ENCODE assay signal across 10 mouse cellular contexts in the genomic region with DNA sequence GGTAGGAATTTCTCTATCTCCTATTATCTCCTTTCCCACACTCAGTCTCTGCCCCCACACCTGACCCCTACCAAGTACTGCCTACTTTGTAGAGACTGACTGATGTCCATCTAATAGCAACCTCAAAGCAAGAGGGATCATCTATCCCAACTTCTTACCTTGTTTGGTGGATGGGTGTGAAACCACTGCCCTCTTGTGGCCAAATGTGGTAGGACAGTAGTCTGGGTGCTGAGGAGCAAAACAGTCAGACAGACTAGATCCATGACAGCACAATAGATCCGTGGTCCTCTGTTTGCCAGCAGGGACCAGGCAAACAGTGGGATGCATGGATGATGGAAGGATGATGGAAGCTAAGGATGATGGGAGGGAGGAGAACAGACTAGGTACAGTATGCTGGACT. TPM values are rescaled to one million over a fixed set of nuclear protein-coding genes. Genes with fewer than 3 reads are reported as not detected.
DNase-seq lines count a peak whose midpoint lies in the region; ATAC-seq and TF ChIP-seq lines count a peak whose summit lies in the region.
"Had no signal": no experiment of that assay in that cellular context is flagged by ENCODE, and none has a peak within 500 bp of the region (broad histone marks: within the 10 kb centered on the region; RNA-seq: fewer than 3 reads in every experiment).

No protein-coding gene starts in this region.

- WGBS in intestine, embryonic 14.5 days: 9% methylated on average over 1 of the region's 1 CpGs
- WGBS in intestine, embryonic 16.5 days: 6% methylated on average over 1 of the region's 1 CpGs
- WGBS in limb, embryonic 11.5 days: 8% methylated on average over 1 of the region's 1 CpGs

- ATAC-seq in intestine, embryonic 14.5 days (replicated peaks; ENCODE audit: low FRiP score, low TSS enrichment, low read depth): no peak
- no peak for ATAC-seq in intestine, embryonic 16.5 days
- ATAC-seq in granulocyte monocyte progenitor cell, adult 5-6 weeks (replicated peaks; ENCODE audit: poor library complexity, severe bottlenecking): 0 out of 2 replicates have a peak, but pooled peaks have one; percentile 19
- no peak for ATAC-seq in limb, embryonic 11.5 days (ENCODE audit: insufficient number of reproducible peaks, low FRiP score, low TSS enrichment, low read depth)

- H3K36me3 ChIP-seq in intestine, embryonic 14.5 days (ENCODE audit: control insufficient read depth, insufficient read depth, low read length): no peaks in the 10 kb centered on the region
- H3K36me3 ChIP-seq in intestine, embryonic 16.5 days (ENCODE audit: control insufficient read depth, insufficient read depth, low read length): no peaks in the 10 kb centered on the region
- H3K36me3 ChIP-seq in limb, embryonic 11.5 days (ENCODE audit: control insufficient read depth, insufficient read depth, low read length): no peaks in the 10 kb centered on the region
- no peaks in the 10 kb centered on the region for H3K36me3 ChIP-seq in testis, adult 2 months (ENCODE audit: control insufficient read depth, insufficient read depth, low read length)
- H3K36me3 ChIP-seq: embryonic facial prominence, embryonic 15.5 days; lung, embryonic 15.5 days had no signal

- H3K27me3 ChIP-seq in intestine, embryonic 14.5 days (replicated peaks; ENCODE audit: control insufficient read depth, insufficient read depth, low read length): no peaks in the 10 kb centered on the region
- no peaks in the 10 kb centered on the region for H3K27me3 ChIP-seq in intestine, embryonic 16.5 days (replicated peaks; ENCODE audit: control insufficient read depth, insufficient read depth, low read length)
- H3K27me3 ChIP-seq in limb, embryonic 11.5 days (ENCODE audit: control insufficient read depth, insufficient read depth, low read length): no peaks in the 10 kb centered on the region
- H3K27me3 ChIP-seq in testis, adult 2 months (ENCODE audit: control insufficient read depth, insufficient read depth, low read length): no peaks in the 10 kb centered on the region
- H3K27me3 ChIP-seq: embryonic facial prominence, embryonic 15.5 days; lung, embryonic 15.5 days had no signal

- TF ChIP-seq CTCF in testis, adult 2 months (IDR thresholded peaks at IDR 0.05; ENCODE audit: control insufficient read depth, insufficient read depth, insufficient replicate concordance, low read depth, low read length): peak; percentile 73; the same call in 1 of the 2 replicates

- no peak overlapping the region for H3K4me3 ChIP-seq in intestine, embryonic 14.5 days (ENCODE audit: low read depth, low read length)
- no peak overlapping the region for H3K4me3 ChIP-seq in intestine, embryonic 16.5 days (ENCODE audit: low read length)
- H3K4me3 ChIP-seq in limb, embryonic 11.5 days (ENCODE audit: low read depth, low read length): no peak overlapping the region
- no peak overlapping the region for H3K4me3 ChIP-seq in testis, adult 2 months (ENCODE audit: control insufficient read depth, low read depth, low read length)
- H3K4me3 ChIP-seq: embryonic facial prominence, embryonic 15.5 days; lung, embryonic 15.5 days had no signal

- DNase-seq in intestine, embryonic 14.5 days (ENCODE audit: low spot score): peak; percentile 97
- peak; percentile 79 for DNase-seq in MN1 (ENCODE audit: low spot score)
- peak; percentile 78 to 83 for DNase-seq in cerebellum, postnatal 25 days
- DNase-seq in limb, embryonic 11.5 days (ENCODE audit: low spot score): peak; percentile 93
- DNase-seq in naive thymus-derived CD4-positive, alpha-beta T cell, adult 2 months (ENCODE audit: low read depth): peak; percentile 92

- no peak overlapping the region for H3K27ac ChIP-seq in intestine, embryonic 14.5 days (ENCODE audit: low read depth)
- H3K27ac ChIP-seq in intestine, embryonic 16.5 days (ENCODE audit: low read length): no peak overlapping the region
- H3K27ac ChIP-seq in limb, embryonic 11.5 days (replicated peaks; ENCODE audit: low read depth, low read length): no peak overlapping the region
- no peak overlapping the region for H3K27ac ChIP-seq in testis, adult 2 months (ENCODE audit: control insufficient read depth, insufficient read depth, low read depth, low read length)
- H3K27ac ChIP-seq: embryonic facial prominence, embryonic 15.5 days; lung, embryonic 15.5 days had no signal

- no peaks in the 10 kb centered on the region for H3K4me1 ChIP-seq in intestine, embryonic 14.5 days (replicated peaks; ENCODE audit: control insufficient read depth, insufficient read depth, low read length)
- 0 out of 2 replicates have a peak, but pooled peaks cover 2% of the 10 kb centered on the region for H3K4me1 ChIP-seq in intestine, embryonic 16.5 days (ENCODE audit: control insufficient read depth, insufficient read depth, low read length)
- H3K4me1 ChIP-seq in limb, embryonic 11.5 days (ENCODE audit: control insufficient read depth, insufficient read depth, low read length): no peaks in the 10 kb centered on the region
- no peaks in the 10 kb centered on the region for H3K4me1 ChIP-seq in testis, adult 2 months (ENCODE audit: control insufficient read depth, insufficient read depth, low read length)

- TF ChIP-seq POLR2A in testis, adult 2 months (IDR thresholded peaks at IDR 0.05; ENCODE audit: control insufficient read depth, low read depth, low read length): no peak

- no peaks in the 10 kb centered on the region for H3K9me3 ChIP-seq in intestine, embryonic 14.5 days (ENCODE audit: control insufficient read depth, low read length)
- H3K9me3 ChIP-seq in intestine, embryonic 16.5 days (ENCODE audit: control insufficient read depth, low read length): no peaks in the 10 kb centered on the region
- H3K9me3 ChIP-seq in limb, embryonic 11.5 days (ENCODE audit: control insufficient read depth, low read length): no peaks in the 10 kb centered on the region
- H3K9me3 ChIP-seq: embryonic facial prominence, embryonic 15.5 days; lung, embryonic 15.5 days had no signal

- no peak overlapping the region for H3K9ac ChIP-seq in intestine, embryonic 14.5 days (ENCODE audit: low read length)
- no peak overlapping the region for H3K9ac ChIP-seq in intestine, embryonic 16.5 days (ENCODE audit: low read depth, low read length)
- H3K9ac ChIP-seq in limb, embryonic 11.5 days (ENCODE audit: low read length): no peak overlapping the region
- H3K9ac ChIP-seq: embryonic facial prominence, embryonic 15.5 days; lung, embryonic 15.5 days had no signal

- no peak overlapping the region for H3K4me2 ChIP-seq in intestine, embryonic 14.5 days (ENCODE audit: low read length)
- H3K4me2 ChIP-seq in intestine, embryonic 16.5 days (ENCODE audit: low read depth, low read length): no peak overlapping the region
- H3K4me2 ChIP-seq in limb, embryonic 11.5 days (ENCODE audit: low read depth, severe bottlenecking): no peak overlapping the region
- H3K4me2 ChIP-seq: embryonic facial prominence, embryonic 15.5 days; lung, embryonic 15.5 days had no signal

RNA-seq across cellular contexts. Expression of a gene that starts 4.0 kb away (rescaled TPM):
- polyA plus RNA-seq in intestine, embryonic 14.5 days (2014; fragmentation: Nextera tagmentation; extraction: Ambion mirVana): 2.0 TPM in 2 replicates
- polyA plus RNA-seq in intestine, embryonic 16.5 days (2015; fragmentation: Nextera tagmentation; extraction: Ambion mirVana): 2.2 and 2.9 TPM in 2 replicates
- 133 and 146 TPM in 2 replicates for total RNA-seq in granulocyte monocyte progenitor cell, adult 5-6 weeks (2014; fragmentation: Nextera tagmentation)
- total RNA-seq in granulocyte monocyte progenitor cell, adult 5-6 weeks (2017): 101 and 112 TPM in 2 replicates
- 1.3 TPM in 2 replicates for polyA plus RNA-seq in limb, embryonic 11.5 days (2014; fragmentation: Nextera tagmentation; extraction: Ambion mirVana)
- 2.6 TPM in 2 replicates for polyA plus RNA-seq in testis, adult 2 months (2012; rRNA removed)

RNA-seq across cellular contexts. Expression of a gene that starts 10.1 kb away (rescaled TPM):
- polyA plus RNA-seq in intestine, embryonic 14.5 days (2014; fragmentation: Nextera tagmentation; extraction: Ambion mirVana): 54.2 and 55.1 TPM in 2 replicates
- 21.4 and 56.5 TPM in 2 replicates for polyA plus RNA-seq in intestine, embryonic 16.5 days (2015; fragmentation: Nextera tagmentation; extraction: Ambion mirVana)
- 35.6 and 48.5 TPM in 2 replicates for total RNA-seq in granulocyte monocyte progenitor cell, adult 5-6 weeks (2014; fragmentation: Nextera tagmentation)
- 18.3 and 20.3 TPM in 2 replicates for total RNA-seq in granulocyte monocyte progenitor cell, adult 5-6 weeks (2017)
- 40.8 and 44.9 TPM in 2 replicates for polyA plus RNA-seq in limb, embryonic 11.5 days (2014; fragmentation: Nextera tagmentation; extraction: Ambion mirVana)
- 16.9 and 20.6 TPM in 2 replicates for polyA plus RNA-seq in testis, adult 2 months (2012; rRNA removed)

RNA-seq across cellular contexts. Expression of a gene that starts 31.0 kb away (rescaled TPM):
- polyA plus RNA-seq in intestine, embryonic 14.5 days (2014; fragmentation: Nextera tagmentation; extraction: Ambion mirVana): 0.35 and 0.50 TPM in 2 replicates
- 0.71 and 0.77 TPM in 2 replicates for polyA plus RNA-seq in intestine, embryonic 16.5 days (2015; fragmentation: Nextera tagmentation; extraction: Ambion mirVana)
- not detected in 2 replicates for total RNA-seq in granulocyte monocyte progenitor cell, adult 5-6 weeks (2014; fragmentation: Nextera tagmentation)
- not detected in 2 replicates for total RNA-seq in granulocyte monocyte progenitor cell, adult 5-6 weeks (2017)
- polyA plus RNA-seq in limb, embryonic 11.5 days (2014; fragmentation: Nextera tagmentation; extraction: Ambion mirVana): 0.12 TPM in 1 of 2 replicates, not detected in the other
- polyA plus RNA-seq in testis, adult 2 months (2012; rRNA removed): 0.07 TPM in 1 of 2 replicates, not detected in the other
- polyA plus RNA-seq: embryonic facial prominence, embryonic 15.5 days had no signal

RNA-seq across cellular contexts. Expression of a gene that starts 31.4 kb away (rescaled TPM):
- polyA plus RNA-seq in intestine, embryonic 14.5 days (2014; fragmentation: Nextera tagmentation; extraction: Ambion mirVana): 0.69 and 0.97 TPM in 2 replicates
- polyA plus RNA-seq in intestine, embryonic 16.5 days (2015; fragmentation: Nextera tagmentation; extraction: Ambion mirVana): 0.43 and 0.44 TPM in 2 replicates
- total RNA-seq in granulocyte monocyte progenitor cell, adult 5-6 weeks (2014; fragmentation: Nextera tagmentation): not detected in 2 replicates
- 0.04 TPM in 1 of 2 replicates, not detected in the other for total RNA-seq in granulocyte monocyte progenitor cell, adult 5-6 weeks (2017)
- polyA plus RNA-seq in limb, embryonic 11.5 days (2014; fragmentation: Nextera tagmentation; extraction: Ambion mirVana): 0.49 and 0.67 TPM in 2 replicates
- polyA plus RNA-seq in testis, adult 2 months (2012; rRNA removed): 3.0 and 3.8 TPM in 2 replicates
